Mouse (Mus musculus) brain, embryonic 14.5 days (tissue): Measurements from ENCODE around the gene Hes7.

ENCODE experiments used
- CTCF ChIP-seq: fragments of 200-500 bp; IDR thresholded peaks from 2 replicates; pipeline ENCODE4 v1.5.1; 2012; ENCODE audit warnings: inconsistent platforms, mild to moderate bottlenecking, moderate library complexity, borderline replicate concordance; ENCODE audit not compliant: insufficient read depth, insufficient read length; ENCODE audit errors: extremely low read depth
- POLR2A ChIP-seq: fragments of 200-500 bp; IDR thresholded peaks from 2 replicates; pipeline ENCODE4 v1.6.1; 2012; ENCODE audit warnings: mild to moderate bottlenecking, inconsistent platforms, borderline replicate concordance; ENCODE audit not compliant: poor library complexity, insufficient read depth, insufficient read length, severe bottlenecking; ENCODE audit errors: extremely low read depth

DNA sequence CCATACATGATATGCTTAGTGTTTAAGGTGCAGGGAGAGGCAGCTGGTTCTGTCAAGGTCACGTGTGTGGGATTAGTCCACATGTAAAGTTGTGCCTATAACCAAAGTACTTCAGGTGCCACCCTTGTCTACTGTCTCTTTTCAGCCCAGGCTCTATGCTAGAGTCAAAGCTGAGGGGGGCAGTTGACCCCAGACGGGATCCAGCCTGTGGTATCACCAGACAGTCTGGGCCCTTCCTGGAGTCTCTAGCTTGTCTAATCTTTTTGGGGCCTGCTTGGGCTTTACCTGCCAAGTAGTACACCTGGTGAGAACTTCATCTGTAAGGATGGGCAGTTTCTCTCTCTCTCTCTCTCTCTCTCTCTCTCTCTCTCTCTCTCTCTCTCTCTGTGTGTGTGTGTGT is 32.6 kb upstream of the Hes7 start:
- no peak for TF ChIP-seq CTCF
- TF ChIP-seq POLR2A: no peak
